Mouse (Mus musculus): ENCODE data around the gene Slc13a3. TPM values are rescaled to one million over a fixed set of nuclear protein-coding genes. Genes with fewer than 3 reads are reported as not detected.
A peak's percentile ranks its signal among the peaks of the same experiment; 100 is the strongest.
"Not testable (repeated sequence)": the region's sequence is repeated elsewhere in the genome, so short reads cannot be mapped to it uniquely, and the experiment has no call there.

The Slc13a3 gene
- total RNA-seq (2021), result under 1 TPM in 1 of 2 experiments, not detected in 1; 0.10 TPM

DNA sequence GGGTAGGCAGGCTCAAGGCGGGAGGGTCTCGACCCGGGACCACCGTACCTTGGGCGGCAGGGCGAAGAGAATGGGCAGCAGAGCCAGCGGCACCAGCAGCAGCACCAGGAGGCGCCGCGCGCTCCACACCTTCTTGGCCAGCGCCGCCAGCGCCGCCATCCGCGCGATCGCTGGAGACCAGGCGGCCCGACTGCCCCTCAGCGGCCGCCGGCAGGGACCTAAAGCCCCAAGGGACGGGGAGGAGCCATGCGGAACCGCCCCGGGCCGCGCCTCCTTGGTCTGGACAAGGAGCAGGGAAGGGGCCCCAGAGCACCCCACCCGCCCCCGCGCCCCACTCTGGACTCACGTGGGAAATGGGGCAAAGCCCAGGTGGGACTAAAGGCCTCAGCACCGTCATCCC is at the start of gene Slc13a3:
Gene Slc13a3, minus strand, starts transcription at position 228 of the 400 bp plus-strand sequence.
- peak; percentile 27 for DNase-seq

DNA sequence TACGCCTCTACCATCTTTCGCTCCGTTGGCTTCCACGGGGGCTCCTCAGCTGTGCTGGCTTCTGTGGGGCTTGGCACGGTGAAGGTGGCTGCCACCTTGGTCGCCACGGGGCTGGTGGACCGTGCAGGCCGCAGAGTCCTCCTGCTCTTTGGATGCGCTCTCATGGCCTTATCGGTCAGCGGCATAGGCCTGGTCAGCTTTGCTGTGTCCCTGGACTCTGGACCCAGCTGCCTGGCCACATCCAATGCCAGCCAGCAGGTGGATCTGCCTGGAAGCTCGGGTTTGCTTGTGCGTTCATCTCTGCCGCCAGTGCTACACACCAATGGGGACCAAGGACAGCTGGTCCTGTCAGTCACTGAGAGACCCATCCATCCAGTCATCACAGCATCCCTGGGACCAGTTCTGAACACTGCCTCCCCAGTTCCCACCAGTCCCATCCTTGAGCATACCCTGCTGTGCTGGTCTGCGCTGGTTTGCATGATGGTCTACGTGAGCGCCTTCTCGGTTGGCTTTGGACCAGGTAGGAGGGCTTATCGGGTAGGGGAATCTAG is 42.2 kb upstream of the Slc13a3 start:
- no peak for DNase-seq

DNA sequence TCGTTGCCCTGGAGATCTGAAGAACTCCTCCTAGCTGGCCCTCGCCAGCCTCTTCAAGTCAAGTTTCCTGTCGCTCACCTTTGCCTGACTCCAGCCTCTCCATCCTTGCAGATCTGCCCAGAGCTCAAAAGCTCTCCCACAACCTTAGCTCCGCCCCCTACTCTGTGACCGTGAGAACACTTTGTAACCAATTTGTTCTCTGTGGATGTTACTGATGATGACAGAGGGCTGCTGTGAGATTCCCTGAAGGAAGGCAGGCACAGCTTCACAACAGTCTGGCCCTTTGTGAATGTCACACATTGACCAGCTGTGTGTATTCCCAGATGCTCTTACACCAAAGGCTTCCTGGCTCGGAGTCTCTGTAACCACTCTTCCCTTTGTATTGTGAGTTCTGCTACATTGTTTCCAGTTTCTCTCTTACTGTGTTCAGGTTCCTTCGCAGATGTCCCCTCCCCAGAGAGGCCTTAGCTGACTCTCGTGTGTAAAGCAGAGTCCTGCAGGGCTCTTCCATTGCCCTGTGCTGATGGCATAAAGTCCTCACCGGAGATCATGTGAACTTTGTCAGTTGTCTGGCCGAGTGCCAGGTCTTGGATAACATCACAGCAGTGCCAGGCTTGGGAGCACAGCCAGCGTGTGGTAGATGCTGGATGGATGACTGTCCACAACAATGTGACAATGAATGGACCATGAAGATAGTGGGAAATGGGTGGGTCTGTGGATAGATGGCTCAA is 40.0 kb upstream of the Slc13a3 start:
- peak; percentile 67 for DNase-seq

DNA sequence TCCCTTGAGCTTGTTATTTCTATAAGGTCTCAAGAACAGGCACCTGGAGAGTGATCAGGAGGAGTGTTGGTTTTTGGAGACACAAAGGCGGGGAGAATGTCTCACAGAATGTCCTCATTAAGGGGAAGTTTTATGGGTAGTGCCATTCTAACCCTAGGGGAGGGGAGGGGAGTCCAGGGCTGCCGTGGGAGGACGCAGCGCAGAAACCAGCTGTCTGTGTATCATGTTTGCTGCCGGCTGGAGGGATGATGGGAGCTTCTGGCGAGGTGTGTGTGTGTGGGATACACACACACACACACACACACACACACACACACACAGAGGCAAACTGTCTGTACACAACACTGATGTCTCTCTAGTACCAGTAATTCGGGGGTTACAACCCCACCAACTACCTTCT is 39.4 kb upstream of the Slc13a3 start:
- DNase-seq, result no peak

DNA sequence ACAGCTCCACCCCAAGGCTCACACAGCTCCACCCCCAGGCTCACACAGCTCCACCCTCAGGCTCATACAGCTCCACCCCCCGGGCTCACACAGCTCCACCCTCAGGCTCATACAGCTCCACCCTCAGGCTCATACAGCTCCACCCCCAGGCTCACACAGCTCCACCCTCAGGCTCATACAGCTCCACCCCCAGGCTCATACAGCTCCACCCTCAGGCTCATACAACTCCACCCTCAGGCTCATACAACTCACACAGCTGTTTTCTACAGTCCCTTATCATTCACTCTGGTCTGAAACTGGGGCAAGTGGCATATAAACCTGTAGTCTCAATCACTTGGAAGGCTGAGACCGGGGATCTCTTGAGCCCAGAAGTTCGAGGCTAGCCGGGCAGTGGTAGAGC is 38.5 kb upstream of the Slc13a3 start:
- not testable (repeated sequence) for DNase-seq

- DNase-seq, result not testable (repeated sequence)
These were observed 38.0 kb upstream of the Slc13a3 start for GRCm38 (mm10) chr2:165510914-165511458.

DNA sequence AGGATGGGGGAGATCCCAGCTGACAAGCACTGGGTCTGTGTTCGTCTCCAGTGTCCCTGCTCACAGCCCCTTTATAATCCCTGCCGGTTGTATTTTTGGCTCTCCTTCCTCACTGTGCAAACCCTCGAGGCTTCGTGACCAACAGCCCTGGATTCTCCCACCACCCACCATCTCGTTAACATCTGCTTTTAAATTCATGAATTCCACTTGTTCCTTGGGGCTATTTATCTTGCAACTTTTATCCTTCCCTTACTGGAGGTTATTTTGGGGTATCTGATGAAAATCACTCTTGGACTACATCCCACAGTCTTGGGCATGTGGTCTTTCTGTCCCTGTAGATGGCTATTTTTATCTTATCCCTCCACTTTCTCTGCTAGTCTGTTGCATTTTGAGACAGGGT is 37.4 kb upstream of the Slc13a3 start:
- no peak for DNase-seq

- no peak for DNase-seq
These were observed 36.7 kb upstream of the Slc13a3 start for GRCm38 (mm10) chr2:165509686-165510085.

DNA sequence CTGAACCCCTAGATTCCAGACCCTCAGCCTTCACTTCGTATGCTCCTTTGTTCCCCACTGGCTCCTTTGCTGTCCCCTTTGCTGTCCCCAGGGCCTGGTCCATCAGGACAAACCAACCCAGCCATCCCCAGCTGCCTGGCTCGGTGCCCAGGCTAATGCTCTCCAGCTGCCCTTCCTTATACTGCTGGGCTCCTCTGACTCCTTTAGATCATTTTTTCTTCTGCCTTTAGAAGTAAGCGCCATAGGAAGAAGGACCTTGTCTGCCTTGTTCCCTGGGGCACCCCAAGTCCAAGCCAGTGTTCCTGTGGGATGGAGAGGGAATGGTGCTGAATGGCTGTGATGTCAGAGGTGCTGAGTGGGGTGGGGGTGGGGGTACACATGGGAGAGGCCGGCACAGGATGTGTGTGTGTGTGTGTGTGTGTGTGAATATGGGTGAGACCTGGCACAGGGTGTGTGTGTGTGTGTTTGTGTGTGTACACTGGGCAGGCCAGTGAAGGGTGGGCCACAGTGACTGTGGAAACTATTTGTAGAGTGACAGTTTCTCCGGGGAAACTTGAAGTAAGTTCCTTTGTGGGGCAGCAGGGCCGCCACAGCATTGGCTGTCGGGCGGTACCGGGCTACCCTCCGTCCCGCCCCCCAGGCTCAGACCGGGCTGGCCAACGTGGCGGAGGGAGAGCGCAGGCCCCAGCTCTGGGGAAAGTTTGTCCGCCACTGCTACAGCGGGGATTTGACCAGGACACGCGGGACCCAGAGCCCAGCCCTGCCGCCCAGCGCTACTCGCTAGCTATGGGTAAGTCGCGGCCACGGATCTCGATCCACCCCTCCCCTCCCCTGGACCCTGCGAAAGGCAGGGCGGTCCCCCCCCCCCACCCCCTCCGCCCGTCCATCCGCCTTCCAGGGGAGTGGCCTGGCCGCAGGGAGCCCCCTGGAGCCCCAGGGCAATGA is 30.5 kb upstream of the Slc13a3 start, which contains the start of gene Slc2a10:
Gene Slc2a10, plus strand, starts transcription at position 529 of the 945 bp plus-strand sequence.
- peak; percentile 83 for DNase-seq

DNA sequence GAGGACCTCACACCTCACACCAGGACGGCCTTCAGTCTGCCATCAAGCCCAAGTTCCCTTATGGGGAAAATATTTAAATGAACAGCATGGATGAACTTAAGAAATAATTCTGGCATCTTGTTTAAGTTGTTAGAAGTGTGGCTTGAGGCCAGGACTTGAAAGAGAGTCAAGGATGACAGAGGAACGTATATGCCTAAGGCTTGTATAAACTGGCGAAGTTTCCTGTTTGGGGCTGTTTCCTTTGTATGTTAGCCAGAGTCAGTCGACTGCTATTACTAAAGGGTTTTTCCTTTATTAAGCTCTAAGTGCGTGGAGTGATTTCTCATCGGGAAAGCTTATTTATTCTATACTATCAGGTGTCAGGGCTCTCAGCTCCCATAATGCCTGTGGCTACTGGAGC is 25.8 kb upstream of the Slc13a3 start:
- no peak for DNase-seq

GRCm38 (mm10) chr2:165497706-165498275 is 24.8 kb upstream of the Slc13a3 start:
- DNase-seq, result no peak

- peak; percentile 61 for DNase-seq
These were observed 23.2 kb upstream of the Slc13a3 start for GRCm38 (mm10) chr2:165496251-165496650.

DNA sequence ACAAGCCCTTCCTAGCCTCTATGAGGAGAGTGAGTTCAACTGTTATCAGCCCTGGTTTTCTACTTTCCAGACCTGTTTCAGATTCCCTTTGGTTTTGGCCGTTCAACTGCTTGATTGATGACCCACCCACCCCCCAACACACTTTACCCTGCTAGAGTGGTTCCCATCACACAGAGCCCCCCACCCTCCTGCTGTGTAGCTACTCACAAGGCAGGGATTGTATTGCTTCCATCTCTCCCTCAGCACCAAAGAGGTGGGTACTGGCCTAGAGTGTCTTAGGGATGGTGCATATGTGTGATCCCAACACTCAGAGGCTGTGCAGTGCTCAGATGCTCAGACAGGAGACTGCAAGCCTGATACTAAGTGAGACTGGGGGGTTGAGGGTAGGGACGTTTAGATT is 21.5 kb upstream of the Slc13a3 start:
- no peak for DNase-seq

GRCm38 (mm10) chr2:165493587-165494210 is 20.7 kb upstream of the Slc13a3 start:
- no peak for DNase-seq

GRCm38 (mm10) chr2:165492648-165493553 is 19.9 kb upstream of the Slc13a3 start, which contains the start of gene Trp53rka:
Gene Trp53rka (minus strand): TSS chr2:165493324.
- DNase-seq, result peak; percentile 85

DNA sequence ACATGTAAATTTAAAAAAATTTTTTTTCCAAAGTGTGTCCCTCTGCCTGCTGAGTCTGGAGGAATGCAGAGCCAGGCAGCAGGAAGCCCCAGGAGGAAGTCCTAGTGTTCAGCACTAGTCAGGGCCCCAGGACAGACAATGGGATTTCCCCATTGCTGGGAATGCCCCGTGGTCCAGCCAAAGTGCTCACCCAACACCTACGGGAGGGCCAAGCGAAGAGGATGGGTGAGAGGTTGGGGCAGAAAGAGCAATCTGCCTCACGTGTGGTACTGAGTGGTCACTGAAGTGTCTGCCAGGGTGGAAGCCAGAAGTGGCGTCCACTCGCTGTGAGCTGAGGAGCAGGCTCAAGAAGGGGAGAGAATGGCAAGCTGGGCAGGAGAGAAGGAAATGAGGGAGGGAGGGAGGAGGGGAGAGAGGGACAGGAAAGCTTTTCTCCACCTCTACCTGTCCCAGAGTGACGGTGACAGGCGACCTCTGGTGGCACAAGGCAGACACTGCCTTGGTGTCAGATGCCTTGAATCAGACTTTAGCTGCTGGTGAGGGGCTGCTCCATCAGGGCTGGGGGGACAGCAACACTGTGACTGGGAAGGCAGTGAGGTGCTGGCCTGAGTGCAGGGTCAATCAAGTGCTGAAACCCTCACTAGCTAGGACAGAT is 14.0 kb upstream of the Slc13a3 start:
- DNase-seq, result peak; percentile 71

DNA sequence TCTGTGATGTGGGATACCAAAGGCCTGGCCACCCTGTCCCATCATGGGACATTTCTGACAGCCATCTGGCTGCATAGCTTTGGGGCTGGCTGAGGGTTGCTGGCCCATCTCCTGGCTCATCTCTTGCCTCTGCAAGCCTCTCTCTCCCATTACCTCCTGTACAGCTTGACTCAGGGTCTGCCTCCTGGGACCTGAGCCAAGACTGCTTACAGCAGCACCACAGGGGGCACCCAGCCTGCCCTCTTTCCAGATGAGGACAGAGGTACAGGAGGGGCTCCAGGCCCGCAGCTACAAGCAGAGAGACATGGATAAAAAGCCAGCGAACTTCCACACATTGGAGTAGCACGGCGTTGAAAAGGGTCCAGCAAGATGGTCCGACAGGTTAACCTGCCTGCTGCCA is 13.4 kb upstream of the Slc13a3 start:
- no peak for DNase-seq

GRCm38 (mm10) chr2:165485826-165486225 is 12.8 kb upstream of the Slc13a3 start:
- DNase-seq, result no peak

DNA sequence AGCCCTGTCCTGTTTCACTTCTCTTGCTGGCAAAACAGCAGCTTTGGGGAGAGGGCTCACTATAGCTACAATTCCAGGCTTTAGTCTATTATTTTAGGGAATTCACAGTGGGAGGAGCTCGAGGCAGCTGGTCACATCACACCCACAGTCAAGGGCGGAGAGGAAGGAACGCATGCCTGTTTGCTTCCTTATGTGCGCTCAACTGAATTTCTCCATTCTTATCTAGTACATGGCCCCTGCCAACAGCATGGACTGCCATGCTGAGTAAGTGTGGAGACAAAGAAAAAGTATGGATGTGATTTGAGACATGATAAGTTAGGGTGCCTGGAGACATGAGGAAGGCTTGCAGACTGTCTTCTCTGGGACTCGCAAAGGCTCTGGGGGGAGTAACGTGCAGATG is 11.1 kb upstream of the Slc13a3 start:
- DNase-seq, result no peak

DNA sequence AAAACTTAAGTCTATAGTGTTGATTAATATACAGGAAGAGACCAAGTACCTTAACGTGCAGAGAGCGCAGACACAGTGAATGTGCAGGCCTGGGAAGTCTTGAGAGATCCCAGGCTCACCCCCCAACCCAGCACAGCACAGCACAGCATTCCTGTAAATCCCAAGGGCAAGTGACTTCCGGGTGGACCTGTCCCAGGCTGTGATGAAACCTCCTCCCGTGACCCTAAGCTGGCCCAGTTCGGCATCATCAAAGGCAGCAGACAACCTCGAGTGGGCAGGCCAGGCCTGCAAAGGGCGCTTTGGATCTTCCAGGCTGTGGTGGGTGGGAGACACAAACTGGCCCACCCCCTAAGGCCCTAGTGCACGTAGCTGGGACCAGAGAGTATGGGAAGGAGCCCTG is 9.0 kb upstream of the Slc13a3 start:
- no peak for DNase-seq

Measured in heart, postnatal 4 days (tissue).